Mouse (Mus musculus) midbrain, embryonic 11.5 days (tissue): ENCODE measurements around the gene Plac1. TPM values are rescaled to one million over a fixed set of nuclear protein-coding genes. Genes with fewer than 3 reads are reported as not detected.

Source experiments
- ATAC-seq: fragments of 200-750 bp; cut with Nextera tagmentation; 2 replicates; pipeline ENCODE4 v1.8.0; 2017; ENCODE audit warnings: moderate TSS enrichment, moderate library complexity; ENCODE audit not compliant: low FRiP score
- DNase-seq: peaks from one replicate; pipeline ENCODE4 v3.0.0; 2015; ENCODE audit warnings: low spot score; ENCODE audit errors: missing footprints
- H3K27ac ChIP-seq: fragments of 300-500 bp; sonication (generic); 2 replicates; pipeline ENCODE4 v1.5.1; 2014; ENCODE audit warnings: low read depth, low read length
- H3K27me3 ChIP-seq: fragments of 300-500 bp; sonication (generic); 2 replicates; pipeline ENCODE4 v1.6.1; 2014; ENCODE audit warnings: mild to moderate bottlenecking, low read length, moderate library complexity, mixed read lengths; ENCODE audit not compliant: control insufficient read depth, insufficient read depth
- H3K36me3 ChIP-seq: fragments of 300-500 bp; sonication (generic); 2 replicates; pipeline ENCODE4 v1.6.1; 2014; ENCODE audit warnings: mild to moderate bottlenecking, low read length, moderate library complexity, mixed read lengths; ENCODE audit not compliant: control insufficient read depth, insufficient read depth
- H3K4me1 ChIP-seq: fragments of 300-500 bp; sonication (generic); 2 replicates; pipeline ENCODE4 v1.6.1; 2014; ENCODE audit warnings: low read length; ENCODE audit not compliant: control insufficient read depth, insufficient read depth
- H3K4me2 ChIP-seq: fragments of 300-500 bp; sonication (generic); 2 replicates; pipeline ENCODE4 v1.6.1; 2014; ENCODE audit warnings: mild to moderate bottlenecking, moderate library complexity
- H3K4me3 ChIP-seq: fragments of 300-500 bp; sonication (generic); 2 replicates; pipeline ENCODE4 v1.5.1; 2014; ENCODE audit warnings: low read depth, low read length
- H3K9ac ChIP-seq: fragments of 300-500 bp; sonication (generic); 2 replicates; pipeline ENCODE4 v1.6.1; 2014; ENCODE audit warnings: low read length
- H3K9me3 ChIP-seq: fragments of 300-500 bp; sonication (generic); 2 replicates; pipeline ENCODE4 v1.6.1; 2016; ENCODE audit warnings: low read length; ENCODE audit not compliant: control insufficient read depth
- WGBS: fragments of 180-500 bp; shearing (Covaris S2); extraction: QIAGEN DNeasy Blood & Tissue Kit; methylation state at CpG from one replicate; pipeline ENCODE4 v1.1.7; 2014; 5-methylcytosine and 5-hydroxymethylcytosine counted together
- polyA plus RNA-seq: library from polyadenylated mRNA; unstranded; fragments of >200 nt; fragmentation: Nextera tagmentation; extraction: Ambion mirVana; gene quantifications from 2 replicates; pipeline ENCODE4 v1.2.1, GENCODE M21; 2014

The Plac1 gene
- polyA plus RNA-seq, 1 experiment from 2014 or later, result 1.9 TPM

DNA sequence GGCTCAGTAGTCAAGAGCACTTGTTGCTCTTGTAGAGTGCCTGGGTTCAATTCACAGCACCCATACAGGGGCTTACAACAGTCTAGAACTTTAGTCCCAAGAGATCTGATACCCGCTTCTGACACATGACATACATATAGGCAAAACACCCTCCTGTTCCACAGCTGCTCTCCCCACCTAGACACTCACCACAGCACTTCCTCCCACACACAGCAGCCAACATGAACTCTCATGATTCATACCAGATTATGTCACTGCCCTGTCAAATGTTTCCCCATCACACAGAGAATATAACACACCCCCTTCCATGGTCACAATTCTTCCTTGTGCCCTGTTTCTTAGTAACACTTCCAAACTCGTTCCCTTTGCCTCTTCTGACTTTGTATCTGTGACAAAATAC is 71.3 kb downstream of the Plac1 start:
- H3K27me3 ChIP-seq, result no peaks in the 10 kb centered on the region
- H3K9ac ChIP-seq, result no peak overlapping the region
- H3K27ac ChIP-seq, result no peak overlapping the region
- H3K4me1 ChIP-seq, result no peaks in the 10 kb centered on the region
- H3K4me2 ChIP-seq, result no peak overlapping the region
- DNase-seq (no peak), ATAC-seq (no peak)
- 82% methylated on average over 2 of the region's 2 CpGs for WGBS
- H3K4me3 ChIP-seq, result no peak overlapping the region
- H3K36me3 ChIP-seq, result no peaks in the 10 kb centered on the region
- H3K9me3 ChIP-seq, result no peaks in the 10 kb centered on the region

DNA sequence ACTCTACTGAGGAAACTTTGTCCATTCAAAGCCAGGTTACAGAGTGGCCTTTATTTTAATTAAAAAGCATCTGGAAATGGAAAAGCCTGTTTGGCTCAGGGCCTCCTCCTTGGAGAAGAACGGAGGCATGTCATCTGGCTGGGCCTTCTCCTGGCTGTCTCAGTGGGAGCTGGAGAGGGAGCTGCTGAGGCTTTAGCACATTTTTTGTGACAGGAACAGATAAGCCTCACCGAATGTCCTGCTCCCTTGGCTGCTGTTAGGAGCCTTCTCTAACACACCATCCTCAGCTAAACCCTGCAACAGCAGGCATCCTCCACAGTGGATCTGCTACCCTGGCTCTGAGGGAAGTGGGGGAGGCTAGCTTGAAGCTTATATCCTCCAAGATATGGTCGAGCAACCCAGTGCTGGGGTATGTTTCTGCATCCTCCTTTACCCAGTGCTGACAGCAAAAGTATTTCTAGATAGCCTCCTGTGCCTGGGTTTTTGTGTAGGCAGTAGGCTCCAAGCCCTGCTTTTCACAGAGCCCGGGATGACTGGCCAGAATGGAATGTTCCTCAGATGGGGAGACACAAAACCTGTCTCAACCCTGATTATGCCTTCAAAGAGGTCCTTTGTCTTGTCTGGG is 72.9 kb downstream of the Plac1 start:
- DNase-seq, result no peak
- no peak for ATAC-seq
- Histone ChIP-seq H3K9ac (no peak overlapping the region), H3K27ac (no peak overlapping the region), H3K9me3 (no peaks in the 10 kb centered on the region), H3K27me3 (no peaks in the 10 kb centered on the region), H3K4me2 (no peak overlapping the region), H3K36me3 (no peaks in the 10 kb centered on the region), H3K4me3 (no peak overlapping the region), H3K4me1 (no peaks in the 10 kb centered on the region; the same call in 1 of the 2 replicates)
- 52% methylated on average over 4 of the region's 4 CpGs for WGBS

DNA sequence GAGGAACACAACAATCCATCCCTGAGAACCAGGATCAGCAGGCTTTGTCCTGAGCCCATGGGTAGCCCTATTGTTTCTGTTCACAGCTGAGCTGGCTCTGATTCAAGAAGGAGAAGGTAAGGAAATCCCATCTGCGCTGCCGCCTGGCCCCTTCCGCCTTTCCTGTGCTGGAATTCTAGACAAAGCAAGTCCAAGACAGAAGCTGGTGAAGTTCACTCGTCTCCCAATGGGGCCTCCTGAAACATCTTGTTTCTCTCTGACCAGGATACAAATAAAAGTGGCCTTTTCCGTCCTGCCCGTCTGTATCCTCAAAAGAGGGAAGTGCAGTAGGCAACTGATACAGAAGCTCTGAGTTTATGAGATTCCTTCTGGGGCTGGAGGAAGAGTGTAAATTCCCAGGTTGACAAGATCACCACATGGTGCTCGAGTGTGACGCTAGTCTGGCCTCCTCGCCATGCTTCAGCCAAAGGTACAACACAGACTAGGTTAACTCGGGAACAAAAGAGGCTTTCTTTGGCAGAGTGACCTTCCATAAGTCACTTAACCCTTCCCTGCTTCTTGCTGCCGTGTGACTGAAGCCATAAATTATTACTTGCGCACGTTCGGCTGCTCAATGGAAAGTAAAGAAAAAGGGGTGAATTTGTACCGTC is 73.5 kb downstream of the Plac1 start:
- H3K9ac ChIP-seq, result no peak overlapping the region
- H3K4me3 ChIP-seq, result no peak overlapping the region
- H3K27ac ChIP-seq, result no peak overlapping the region
- H3K27me3 ChIP-seq, result no peaks in the 10 kb centered on the region
- no peak overlapping the region for H3K4me2 ChIP-seq
- WGBS, result 56% methylated on average over 15 of the region's 15 CpGs
- no peaks in the 10 kb centered on the region for H3K9me3 ChIP-seq
- no peak for ATAC-seq
- no peaks in the 10 kb centered on the region for H3K36me3 ChIP-seq
- no peak for DNase-seq
- H3K4me1 ChIP-seq, result no peaks in the 10 kb centered on the region; the same call in 1 of the 2 replicates

DNA sequence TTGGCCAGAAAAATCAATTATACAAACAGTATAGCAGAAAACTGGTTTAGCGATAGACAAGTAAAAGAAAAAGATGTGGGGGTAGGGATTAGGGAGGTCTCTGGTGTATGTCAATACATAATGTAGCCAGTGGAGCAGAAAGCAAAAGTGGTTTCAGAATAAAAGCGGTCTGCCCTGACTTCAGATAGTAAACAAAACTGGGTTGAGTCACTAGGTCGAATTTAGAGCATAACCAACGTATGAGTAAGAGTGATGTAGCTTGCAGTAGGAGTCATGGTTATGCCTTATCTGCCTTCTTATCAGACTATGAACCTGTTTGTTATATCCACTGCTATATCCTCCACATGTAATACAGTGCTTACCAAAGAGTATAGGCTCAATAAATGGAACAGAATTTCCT is 77.3 kb downstream of the Plac1 start:
- Histone ChIP-seq H3K27ac (no peak overlapping the region), H3K4me3 (no peak overlapping the region), H3K4me1 (no peaks in the 10 kb centered on the region; the same call in 1 of the 2 replicates), H3K9me3 (no peaks in the 10 kb centered on the region), H3K27me3 (no peaks in the 10 kb centered on the region), H3K9ac (no peak overlapping the region), H3K4me2 (no peak overlapping the region), H3K36me3 (no peaks in the 10 kb centered on the region)
- WGBS, result 37% methylated on average over 4 of the region's 4 CpGs
- ATAC-seq (no peak), DNase-seq (no peak)

DNA sequence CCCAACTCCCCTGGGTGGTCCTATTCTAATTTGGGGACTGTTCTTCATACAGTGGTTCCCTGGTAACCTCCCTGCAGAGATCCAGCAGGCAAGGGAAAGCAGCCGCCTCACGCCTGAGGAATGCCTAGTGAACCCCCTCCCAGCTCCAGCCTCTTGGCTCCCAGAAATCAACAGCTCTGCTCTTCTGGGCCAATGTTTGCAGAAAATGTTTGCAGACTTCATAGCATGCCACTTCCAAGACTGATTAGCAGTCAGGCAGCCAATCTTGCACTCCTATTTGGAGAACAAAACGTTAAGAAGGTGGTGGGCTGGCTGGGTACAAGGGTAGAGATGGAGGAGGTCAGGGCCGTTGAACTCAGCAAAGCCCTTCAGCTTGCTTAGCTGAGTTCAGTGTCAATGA is 78.3 kb downstream of the Plac1 start:
- Histone ChIP-seq H3K9me3 (no peaks in the 10 kb centered on the region), H3K9ac (no peak overlapping the region), H3K27me3 (no peaks in the 10 kb centered on the region), H3K4me1 (no peaks in the 10 kb centered on the region; the same call in 1 of the 2 replicates), H3K36me3 (no peaks in the 10 kb centered on the region), H3K27ac (no peak overlapping the region), H3K4me3 (no peak overlapping the region), H3K4me2 (no peak overlapping the region)
- DNase-seq (no peak), ATAC-seq (no peak)
- WGBS, result 62% methylated on average over 4 of the region's 4 CpGs

DNA sequence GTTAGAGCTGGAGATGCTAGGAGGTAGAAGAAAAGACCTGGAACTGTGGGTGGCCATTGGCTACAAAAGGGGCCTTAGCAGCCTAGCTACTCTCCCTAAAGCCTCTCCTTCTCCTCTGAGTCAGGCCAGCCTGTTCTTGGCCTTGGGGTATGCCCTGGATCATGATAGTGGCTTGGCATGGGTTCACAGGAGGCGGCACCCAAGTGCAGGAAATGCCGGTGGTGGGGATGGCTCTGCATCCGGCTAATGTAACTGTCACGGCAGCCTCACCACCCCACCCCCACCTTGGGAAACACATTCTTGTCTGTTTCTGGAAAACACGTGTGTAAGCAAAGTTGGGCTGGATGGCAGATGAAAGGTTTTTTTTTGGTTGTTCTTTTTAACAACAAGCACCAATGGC is 78.8 kb downstream of the Plac1 start:
- no peaks in the 10 kb centered on the region; the same call in 1 of the 2 replicates for H3K4me1 ChIP-seq
- no peak for DNase-seq
- H3K4me3 ChIP-seq, result no peak overlapping the region
- no peaks in the 10 kb centered on the region for H3K9me3 ChIP-seq
- no peak overlapping the region for H3K9ac ChIP-seq
- H3K27ac ChIP-seq, result no peak overlapping the region
- WGBS, result 71% methylated on average over 5 of the region's 5 CpGs
- H3K4me2 ChIP-seq, result no peak overlapping the region
- no peaks in the 10 kb centered on the region for H3K27me3 ChIP-seq
- ATAC-seq, result no peak
- H3K36me3 ChIP-seq, result no peaks in the 10 kb centered on the region

DNA sequence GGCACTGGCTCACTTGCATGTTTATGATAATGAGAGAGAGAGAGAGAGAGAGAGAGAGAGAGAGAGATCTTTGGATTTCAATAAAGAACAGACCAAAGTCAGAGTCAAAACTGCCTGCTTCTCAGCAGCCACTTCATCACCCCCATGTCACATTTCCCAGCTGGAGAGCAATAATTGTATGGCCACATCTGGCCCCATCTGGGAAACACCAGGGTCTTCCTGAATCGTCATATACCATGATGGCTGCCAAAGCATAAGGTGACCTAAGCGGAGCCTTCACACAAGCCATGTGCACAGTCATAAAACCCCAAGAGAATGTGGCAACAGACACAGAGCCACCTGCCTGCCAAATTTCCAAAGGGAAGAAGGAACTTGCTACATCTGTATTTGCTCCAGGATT is 91.9 kb downstream of the Plac1 start:
- H3K9me3 ChIP-seq, result no peaks in the 10 kb centered on the region
- no peaks in the 10 kb centered on the region for H3K27me3 ChIP-seq
- no peak overlapping the region for H3K9ac ChIP-seq
- H3K27ac ChIP-seq, result no peak overlapping the region
- ATAC-seq (no peak), DNase-seq (no peak)
- H3K4me2 ChIP-seq, result no peak overlapping the region
- no peaks in the 10 kb centered on the region for H3K4me1 ChIP-seq
- H3K4me3 ChIP-seq, result no peak overlapping the region
- 66% methylated on average over 2 of the region's 2 CpGs for WGBS
- no peaks in the 10 kb centered on the region for H3K36me3 ChIP-seq

DNA sequence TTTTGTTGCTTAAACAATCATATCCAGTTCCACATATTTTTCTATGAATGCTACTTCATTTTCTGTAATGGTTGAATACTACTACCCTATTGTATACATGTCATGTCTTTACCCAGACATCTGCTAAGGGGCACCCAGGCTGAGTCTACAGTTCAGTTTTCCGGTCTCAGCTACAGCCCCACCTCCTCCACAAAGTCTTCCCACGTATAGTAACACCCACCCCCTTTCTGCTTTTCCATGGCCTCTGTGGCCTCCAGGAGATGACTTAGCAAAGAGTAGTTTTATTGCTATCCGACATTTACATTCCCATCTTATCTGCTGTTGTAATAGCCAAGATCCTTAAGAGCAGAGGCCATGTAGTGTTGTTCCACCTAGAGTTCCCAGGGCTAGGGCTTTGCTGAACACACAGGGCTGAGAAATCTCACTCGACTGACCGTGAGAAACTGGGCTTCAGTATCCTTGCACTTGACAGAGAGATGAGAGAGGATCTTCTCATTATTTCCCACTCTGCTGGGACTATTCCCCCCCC is 93.5 kb downstream of the Plac1 start:
- 86% methylated on average over 5 of the region's 5 CpGs for WGBS
- no peak overlapping the region for H3K9ac ChIP-seq
- no peaks in the 10 kb centered on the region for H3K36me3 ChIP-seq
- ATAC-seq (no peak), DNase-seq (no peak)
- no peaks in the 10 kb centered on the region for H3K9me3 ChIP-seq
- no peak overlapping the region for H3K4me2 ChIP-seq
- H3K4me1 ChIP-seq, result no peaks in the 10 kb centered on the region
- no peak overlapping the region for H3K4me3 ChIP-seq
- no peaks in the 10 kb centered on the region for H3K27me3 ChIP-seq
- H3K27ac ChIP-seq, result no peak overlapping the region

DNA sequence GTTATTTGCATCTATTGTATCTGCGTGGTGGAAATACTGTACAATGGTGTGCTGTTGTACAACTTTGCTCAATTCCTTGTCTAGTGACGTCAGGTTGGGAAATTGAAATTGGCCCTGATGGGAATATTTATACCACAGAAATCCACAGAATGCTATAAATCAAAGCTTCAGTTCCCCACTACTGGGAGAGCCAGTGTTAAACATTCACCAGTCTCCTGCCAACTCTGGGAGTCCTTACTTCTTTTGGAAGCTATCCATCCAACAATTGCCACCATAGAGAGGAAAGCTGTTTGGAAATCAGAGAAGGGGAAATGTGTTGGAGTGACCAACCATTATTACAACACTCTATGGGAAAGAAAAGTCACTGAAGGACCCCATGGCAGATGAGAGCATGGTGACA is 100.3 kb downstream of the Plac1 start:
- no peak overlapping the region for H3K4me2 ChIP-seq
- H3K4me1 ChIP-seq, result no peaks in the 10 kb centered on the region
- H3K27ac ChIP-seq, result no peak overlapping the region
- H3K27me3 ChIP-seq, result no peaks in the 10 kb centered on the region
- no peak overlapping the region for H3K9ac ChIP-seq
- no peak for DNase-seq
- 82% methylated on average over 2 of the region's 2 CpGs for WGBS
- ATAC-seq, result no peak
- no peaks in the 10 kb centered on the region for H3K36me3 ChIP-seq
- no peak overlapping the region for H3K4me3 ChIP-seq
- no peaks in the 10 kb centered on the region for H3K9me3 ChIP-seq
